Mouse (Mus musculus) heart, postnatal 10 days (tissue): ENCODE measurements around the gene Dtnb. TPM values are rescaled to one million over a fixed set of nuclear protein-coding genes. Genes with fewer than 3 reads are reported as not detected.
A peak's percentile ranks its signal among the peaks of the same experiment; 100 is the strongest.

Experiments used
- DNase-seq, 2 experiments: peaks; one replicate each; pipeline ENCODE4 v3.0.0; 2021
- intact Hi-C: fragments of 180-260 bp; cut with DNase I; formaldehyde crosslinking; loops from one replicate; pipeline ENCODE4 v1.15.1; 2025
- total RNA-seq, 2 experiments: library from RNA; stranded (reverse); gene quantifications; 2 replicates each; pipeline ENCODE4 v1.2.3; 2021

Dtnb gene
- total RNA-seq, 2 experiments from 2014 or later, result 6.8 to 7.3 TPM

GRCm38 (mm10) chr12:3570711-3571400, 1.3 kb upstream of the Dtnb start:
- intact Hi-C loops, result no loop called here

GRCm38 (mm10) chr12:3572581-3573397, 608 bp downstream of the Dtnb start:
- intact Hi-C loops, result no loop called here
- DNase-seq, result no peak

More at GRCm38 (mm10) chr12:3570711-3571400, 1.3 kb upstream of the Dtnb start:
- DNase-seq, result no peak

GRCm38 (mm10) chr12:3573410-3573809, 1.2 kb downstream of the Dtnb start:
- intact Hi-C loops, result no loop called here
- no peak for DNase-seq

GRCm38 (mm10) chr12:3574670-3575069, 2.5 kb downstream of the Dtnb start:
- intact Hi-C loops, result no loop called here
- DNase-seq, result no peak

GRCm38 (mm10) chr12:3579958-3580530, 7.9 kb downstream of the Dtnb start:
- intact Hi-C loops, result no loop called here
- DNase-seq, result no peak

GRCm38 (mm10) chr12:3582604-3583003, 10.4 kb downstream of the Dtnb start:
- DNase-seq, result no peak
- intact Hi-C loops, result no loop called here

GRCm38 (mm10) chr12:3585525-3585924, 13.3 kb downstream of the Dtnb start:
- no peak for DNase-seq
- intact Hi-C loops, result no loop called here

- intact Hi-C loops, result no loop called here
- DNase-seq, result no peak
Measured at GRCm38 (mm10) chr12:3587010-3587409, 14.8 kb downstream of the Dtnb start.

GRCm38 (mm10) chr12:3590039-3590438, 17.9 kb downstream of the Dtnb start:
- intact Hi-C loops, result no loop called here
- no peak for DNase-seq

GRCm38 (mm10) chr12:3591595-3591994, 19.4 kb downstream of the Dtnb start:
- no peak for DNase-seq
- intact Hi-C loops, result no loop called here

- intact Hi-C loops, result no loop called here
- DNase-seq, result no peak
Measured at GRCm38 (mm10) chr12:3602786-3603185, 30.6 kb downstream of the Dtnb start.

GRCm38 (mm10) chr12:3606202-3606601, 34.0 kb downstream of the Dtnb start:
- no peak for DNase-seq
- intact Hi-C loops, result no loop called here

- peak in 1 of 2 experiments; percentile 17 for DNase-seq
- intact Hi-C loops, result no loop called here
Measured at GRCm38 (mm10) chr12:3609747-3610146, 37.6 kb downstream of the Dtnb start.

GRCm38 (mm10) chr12:3611871-3612270, 39.7 kb downstream of the Dtnb start:
- intact Hi-C loops, result no loop called here
- no peak for DNase-seq

- intact Hi-C loops, result no loop called here
- DNase-seq, result no peak
Measured at GRCm38 (mm10) chr12:3615041-3615440, 42.9 kb downstream of the Dtnb start.

- DNase-seq, result no peak
- intact Hi-C loops, result no loop called here
Measured at GRCm38 (mm10) chr12:3618144-3619020, 46.2 kb downstream of the Dtnb start.

GRCm38 (mm10) chr12:3619021-3619367, 46.8 kb downstream of the Dtnb start:
- DNase-seq, result no peak
- intact Hi-C loops, result no loop called here

- DNase-seq, result no peak
- intact Hi-C loops, result no loop called here
Measured at GRCm38 (mm10) chr12:3626880-3627279, 54.7 kb downstream of the Dtnb start.

GRCm38 (mm10) chr12:3641931-3642330, 69.8 kb downstream of the Dtnb start:
- intact Hi-C loops, result no loop called here
- DNase-seq, result peak in 1 of 2 experiments; percentile 15

GRCm38 (mm10) chr12:3656799-3657198, 84.6 kb downstream of the Dtnb start:
- DNase-seq, result no peak
- intact Hi-C loops, result no loop called here

GRCm38 (mm10) chr12:3657234-3657633, 85.1 kb downstream of the Dtnb start:
- no peak for DNase-seq
- intact Hi-C loops, result no loop called here
